Mouse (Mus musculus) midbrain, embryonic 11.5 days (tissue): ENCODE data around the gene Rab11fip4. TPM values are rescaled to one million over a fixed set of nuclear protein-coding genes. Genes with fewer than 3 reads are reported as not detected.

Experiments used
- ATAC-seq: fragments of 200-750 bp; cut with Nextera tagmentation; 2 replicates; pipeline ENCODE4 v1.8.0; 2017; ENCODE audit warnings: moderate TSS enrichment, moderate library complexity; ENCODE audit not compliant: low FRiP score
- DNase-seq: peaks from one replicate; pipeline ENCODE4 v3.0.0; 2015; ENCODE audit warnings: low spot score; ENCODE audit errors: missing footprints
- H3K27ac ChIP-seq: fragments of 300-500 bp; sonication (generic); 2 replicates; pipeline ENCODE4 v1.5.1; 2014; ENCODE audit warnings: low read depth, low read length
- H3K27me3 ChIP-seq: fragments of 300-500 bp; sonication (generic); 2 replicates; pipeline ENCODE4 v1.6.1; 2014; ENCODE audit warnings: mild to moderate bottlenecking, low read length, moderate library complexity, mixed read lengths; ENCODE audit not compliant: control insufficient read depth, insufficient read depth
- H3K36me3 ChIP-seq: fragments of 300-500 bp; sonication (generic); 2 replicates; pipeline ENCODE4 v1.6.1; 2014; ENCODE audit warnings: mild to moderate bottlenecking, low read length, moderate library complexity, mixed read lengths; ENCODE audit not compliant: control insufficient read depth, insufficient read depth
- H3K4me1 ChIP-seq: fragments of 300-500 bp; sonication (generic); 2 replicates; pipeline ENCODE4 v1.6.1; 2014; ENCODE audit warnings: low read length; ENCODE audit not compliant: control insufficient read depth, insufficient read depth
- H3K4me2 ChIP-seq: fragments of 300-500 bp; sonication (generic); 2 replicates; pipeline ENCODE4 v1.6.1; 2014; ENCODE audit warnings: mild to moderate bottlenecking, moderate library complexity
- H3K4me3 ChIP-seq: fragments of 300-500 bp; sonication (generic); 2 replicates; pipeline ENCODE4 v1.5.1; 2014; ENCODE audit warnings: low read depth, low read length
- H3K9ac ChIP-seq: fragments of 300-500 bp; sonication (generic); 2 replicates; pipeline ENCODE4 v1.6.1; 2014; ENCODE audit warnings: low read length
- H3K9me3 ChIP-seq: fragments of 300-500 bp; sonication (generic); 2 replicates; pipeline ENCODE4 v1.6.1; 2016; ENCODE audit warnings: low read length; ENCODE audit not compliant: control insufficient read depth
- WGBS: fragments of 180-500 bp; shearing (Covaris S2); extraction: QIAGEN DNeasy Blood & Tissue Kit; methylation state at CpG from one replicate; pipeline ENCODE4 v1.1.7; 2014; 5-methylcytosine and 5-hydroxymethylcytosine counted together
- polyA plus RNA-seq: library from polyadenylated mRNA; unstranded; fragments of >200 nt; fragmentation: Nextera tagmentation; extraction: Ambion mirVana; gene quantifications from 2 replicates; pipeline ENCODE4 v1.2.1, GENCODE M21; 2014

Gene Rab11fip4
- polyA plus RNA-seq, 1 experiment from 2014 or later: 14.1 TPM

- no peak overlapping the region for H3K27ac ChIP-seq
- no peak overlapping the region for H3K4me3 ChIP-seq
- H3K27me3 ChIP-seq: no peaks in the 10 kb centered on the region
- H3K4me2 ChIP-seq: no peak overlapping the region
- ATAC-seq: no peak
- no peak overlapping the region for H3K9ac ChIP-seq
- 95% methylated on average over 14 of the region's 14 CpGs for WGBS
- peaks cover 3% of the 10 kb centered on the region; the same call in 1 of the 2 replicates for H3K36me3 ChIP-seq
- H3K9me3 ChIP-seq: no peaks in the 10 kb centered on the region
- DNase-seq: no peak
- H3K4me1 ChIP-seq: no peaks in the 10 kb centered on the region
These were observed 15.5 kb upstream of the Rab11fip4 start for GRCm38 (mm10) chr11:79575383-79576073.

GRCm38 (mm10) chr11:79577741-79578140 is 13.3 kb upstream of the Rab11fip4 start:
- Histone ChIP-seq H3K4me2 (no peak overlapping the region), H3K9ac (no peak overlapping the region), H3K27me3 (no peaks in the 10 kb centered on the region), H3K4me1 (no peaks in the 10 kb centered on the region), H3K36me3 (0 out of 2 replicates have a peak, but pooled peaks cover 3% of the 10 kb centered on the region), H3K27ac (no peak overlapping the region), H3K4me3 (no peak overlapping the region), H3K9me3 (no peaks in the 10 kb centered on the region)
- DNase-seq: peak; percentile 96
- no peak for ATAC-seq
- WGBS: 55% methylated on average over 5 of the region's 5 CpGs

- no peak for ATAC-seq
- Histone ChIP-seq H3K27ac (no peak overlapping the region), H3K4me3 (no peak overlapping the region), H3K9ac (no peak overlapping the region), H3K36me3 (0 out of 2 replicates have a peak, but pooled peaks cover 3% of the 10 kb centered on the region), H3K4me1 (no peaks in the 10 kb centered on the region), H3K27me3 (no peaks in the 10 kb centered on the region), H3K4me2 (no peak overlapping the region), H3K9me3 (no peaks in the 10 kb centered on the region)
- 59% methylated on average over 4 of the region's 4 CpGs for WGBS
- no peak for DNase-seq
These were observed 10.4 kb upstream of the Rab11fip4 start for GRCm38 (mm10) chr11:79580660-79581059.

- Histone ChIP-seq H3K9me3 (no peaks in the 10 kb centered on the region), H3K4me2 (no peak overlapping the region), H3K4me1 (no peaks in the 10 kb centered on the region), H3K36me3 (0 out of 2 replicates have a peak, but pooled peaks cover 3% of the 10 kb centered on the region), H3K4me3 (no peak overlapping the region), H3K27me3 (no peaks in the 10 kb centered on the region), H3K9ac (no peak overlapping the region), H3K27ac (no peak overlapping the region)
- 92% methylated on average over 6 of the region's 6 CpGs for WGBS
- no peak for DNase-seq
- ATAC-seq: no peak
These were observed 9.8 kb upstream of the Rab11fip4 start for GRCm38 (mm10) chr11:79581257-79581656.

GRCm38 (mm10) chr11:79584191-79584590 is 6.8 kb upstream of the Rab11fip4 start:
- no peaks in the 10 kb centered on the region for H3K4me1 ChIP-seq
- no peaks in the 10 kb centered on the region for H3K36me3 ChIP-seq
- 0 out of 2 replicates have a peak overlapping the region, but pooled peaks have one; percentile 5 for H3K9ac ChIP-seq
- no peak overlapping the region for H3K27ac ChIP-seq
- no peak overlapping the region for H3K4me3 ChIP-seq
- H3K4me2 ChIP-seq: no peak overlapping the region
- ATAC-seq (peak; percentile 66; the same call in 1 of the 2 replicates), DNase-seq (peak; percentile 96)
- 8% methylated on average over 5 of the region's 5 CpGs for WGBS
- no peaks in the 10 kb centered on the region for H3K9me3 ChIP-seq
- no peaks in the 10 kb centered on the region for H3K27me3 ChIP-seq

- H3K9ac ChIP-seq: no peak overlapping the region
- H3K4me2 ChIP-seq: no peak overlapping the region
- H3K36me3 ChIP-seq: no peaks in the 10 kb centered on the region
- peaks cover 23% of the 10 kb centered on the region for H3K4me1 ChIP-seq
- no peaks in the 10 kb centered on the region for H3K9me3 ChIP-seq
- DNase-seq (no peak), ATAC-seq (no peak)
- no peak overlapping the region for H3K27ac ChIP-seq
- H3K27me3 ChIP-seq: peaks cover 6% of the 10 kb centered on the region; the same call in 1 of the 2 replicates
- no peak overlapping the region for H3K4me3 ChIP-seq
- 47% methylated on average over 14 of the region's 14 CpGs for WGBS
These were observed 1.5 kb upstream of the Rab11fip4 start for GRCm38 (mm10) chr11:79589317-79590075.

- Histone ChIP-seq H3K4me2 (peak overlapping the region; percentile 85), H3K36me3 (no peaks in the 10 kb centered on the region), H3K27me3 (peaks cover 6% of the 10 kb centered on the region; the same call in 1 of the 2 replicates), H3K27ac (peak overlapping the region; percentile 42), H3K9me3 (no peaks in the 10 kb centered on the region), H3K4me1 (peaks cover 23% of the 10 kb centered on the region), H3K9ac (peak overlapping the region; percentile 89), H3K4me3 (peak overlapping the region; percentile 76)
- DNase-seq: peak; percentile 94
- ATAC-seq: peak; percentile 20; the same call in 1 of the 2 replicates
- WGBS: 18% methylated on average over 5 of the region's 5 CpGs
These were observed 571 bp downstream of the Rab11fip4 start for GRCm38 (mm10) chr11:79591591-79591975.

GRCm38 (mm10) chr11:79593495-79593894 is 2.5 kb downstream of the Rab11fip4 start:
- no peak overlapping the region for H3K27ac ChIP-seq

GRCm38 (mm10) chr11:79610454-79610853 is 19.4 kb downstream of the Rab11fip4 start:
- DNase-seq (no peak), ATAC-seq (no peak)
- peak overlapping the region; percentile 77 for H3K27ac ChIP-seq
- H3K4me1 ChIP-seq: peaks cover 67% of the 10 kb centered on the region
- WGBS: 34% methylated on average over 2 of the region's 2 CpGs
- no peaks in the 10 kb centered on the region for H3K9me3 ChIP-seq
- no peak overlapping the region; the same call in 1 of the 2 replicates for H3K9ac ChIP-seq
- no peak overlapping the region for H3K4me2 ChIP-seq
- H3K36me3 ChIP-seq: no peaks in the 10 kb centered on the region
- H3K27me3 ChIP-seq: no peaks in the 10 kb centered on the region
- no peak overlapping the region for H3K4me3 ChIP-seq

More at GRCm38 (mm10) chr11:79593495-79593894, 2.5 kb downstream of the Rab11fip4 start:
- ATAC-seq (0 out of 2 replicates have a peak, but pooled peaks have one; percentile 36), DNase-seq (peak; percentile 90)
- peaks cover 23% of the 10 kb centered on the region for H3K4me1 ChIP-seq
- H3K4me3 ChIP-seq: no peak overlapping the region
- H3K4me2 ChIP-seq: peak overlapping the region; percentile 19; the same call in 1 of the 2 replicates
- 38% methylated on average over 11 of the region's 11 CpGs for WGBS
- H3K9ac ChIP-seq: no peak overlapping the region
- H3K36me3 ChIP-seq: no peaks in the 10 kb centered on the region
- H3K27me3 ChIP-seq: peaks cover 6% of the 10 kb centered on the region; the same call in 1 of the 2 replicates
- no peaks in the 10 kb centered on the region for H3K9me3 ChIP-seq
